Mouse (Mus musculus) NIH3T3 (cell line): Measurements from ENCODE around the gene Minos1.

Experiments used
- DNase-seq: peaks from one replicate; pipeline ENCODE4 v3.0.0-alpha.2; 2012; ENCODE audit warnings: low read depth

Gene Minos1

DNA sequence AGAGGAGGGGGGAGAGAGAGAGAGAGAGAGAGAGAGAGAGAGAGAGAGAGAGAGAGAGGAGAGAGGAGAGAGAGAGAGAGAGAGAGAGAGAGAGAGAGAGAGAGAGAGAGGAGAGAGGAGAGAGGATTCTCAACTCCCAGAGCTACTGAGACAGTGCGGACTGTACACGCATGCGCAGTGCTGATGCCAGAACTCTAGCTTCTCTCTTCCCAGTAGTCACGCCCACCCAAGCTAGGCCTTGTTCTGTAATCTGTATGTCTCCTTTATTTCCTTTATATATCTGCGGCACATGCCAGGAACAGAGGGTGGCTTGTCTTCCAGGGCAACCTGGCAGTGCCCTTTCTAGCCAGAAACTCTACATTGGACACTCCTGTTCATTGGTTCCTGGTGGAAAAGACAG lies 66.1 kb downstream of the Minos1 start:
- DNase-seq = no peak

- DNase-seq = peak; percentile 73
Observed at GRCm38 (mm10) chr4:139059569-139059968, 71.3 kb downstream of the Minos1 start.

GRCm38 (mm10) chr4:139058029-139058428 lies 72.9 kb downstream of the Minos1 start:
- no peak for DNase-seq

GRCm38 (mm10) chr4:139057291-139057690 lies 73.6 kb downstream of the Minos1 start:
- no peak for DNase-seq

DNA sequence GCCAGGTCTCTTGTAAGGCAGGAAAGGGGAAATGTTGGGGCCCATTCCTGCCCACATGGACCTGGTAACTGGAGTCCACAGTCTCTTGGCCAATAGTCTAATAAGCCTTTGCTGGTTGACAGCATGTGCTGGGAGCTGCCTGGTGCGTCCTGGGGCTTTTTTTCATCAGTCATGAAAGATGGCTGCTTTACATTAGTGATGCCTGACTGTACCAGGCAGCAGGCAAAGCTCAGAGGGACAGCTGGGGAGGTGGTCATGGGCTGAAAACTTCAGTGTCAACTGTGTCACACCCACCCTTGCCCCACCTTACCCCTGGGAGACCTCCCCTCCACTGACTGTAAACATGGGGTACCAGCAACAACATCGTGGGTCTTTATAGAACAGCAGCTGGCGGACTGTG lies 75.2 kb downstream of the Minos1 start:
- DNase-seq = no peak

- DNase-seq = peak; percentile 53
Observed at GRCm38 (mm10) chr4:139055336-139055735, 75.6 kb downstream of the Minos1 start.

DNA sequence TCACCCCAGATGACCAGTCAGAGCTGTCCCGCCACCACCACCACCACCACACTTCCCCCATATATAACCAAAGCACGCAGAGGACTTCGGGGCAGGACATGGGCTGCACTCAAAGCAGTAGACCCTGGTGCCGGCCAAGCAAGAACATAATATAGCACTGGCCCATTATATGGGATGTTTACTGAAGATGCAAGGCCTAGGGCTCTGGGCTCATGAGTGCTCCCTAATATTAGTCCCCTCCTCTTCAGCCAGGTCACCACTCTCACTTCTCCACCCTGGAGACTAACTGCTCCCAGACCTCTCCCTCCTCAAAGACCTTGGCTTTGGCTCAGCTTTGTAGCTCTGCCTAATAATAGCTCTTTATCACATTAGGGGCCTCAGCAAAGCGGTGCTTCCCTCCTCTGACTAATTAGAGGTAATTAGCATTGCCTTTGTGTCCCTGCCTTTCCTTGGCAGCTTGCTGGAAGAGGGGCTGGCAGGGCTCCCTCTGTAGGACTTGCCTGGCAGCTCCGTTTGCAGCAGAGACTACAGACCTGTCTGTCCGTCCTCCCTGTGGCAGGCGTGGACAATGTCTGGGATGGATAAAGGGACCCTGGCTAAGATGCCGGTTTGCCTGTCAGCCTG lies 76.5 kb downstream of the Minos1 start:
- DNase-seq = no peak

DNA sequence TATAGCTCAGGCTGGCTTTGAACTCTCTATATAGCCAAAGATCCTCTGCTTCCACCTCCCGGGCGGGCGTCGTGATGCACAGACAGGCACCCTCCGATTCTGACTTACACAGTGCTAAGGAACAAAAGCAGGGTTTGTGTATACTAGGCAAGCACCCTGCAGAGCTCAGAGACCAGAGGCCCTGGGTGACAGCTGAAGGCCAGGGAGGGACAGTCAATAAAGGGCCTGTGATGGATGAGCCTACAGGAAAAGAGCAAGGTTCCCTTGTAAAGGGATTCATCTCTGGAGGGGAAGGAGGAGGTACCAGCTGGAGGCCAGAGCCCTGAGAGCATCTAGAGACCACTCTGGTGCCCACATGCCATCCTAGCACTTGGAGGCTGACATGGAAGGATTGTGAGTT lies 77.5 kb downstream of the Minos1 start:
- DNase-seq = no peak

DNA sequence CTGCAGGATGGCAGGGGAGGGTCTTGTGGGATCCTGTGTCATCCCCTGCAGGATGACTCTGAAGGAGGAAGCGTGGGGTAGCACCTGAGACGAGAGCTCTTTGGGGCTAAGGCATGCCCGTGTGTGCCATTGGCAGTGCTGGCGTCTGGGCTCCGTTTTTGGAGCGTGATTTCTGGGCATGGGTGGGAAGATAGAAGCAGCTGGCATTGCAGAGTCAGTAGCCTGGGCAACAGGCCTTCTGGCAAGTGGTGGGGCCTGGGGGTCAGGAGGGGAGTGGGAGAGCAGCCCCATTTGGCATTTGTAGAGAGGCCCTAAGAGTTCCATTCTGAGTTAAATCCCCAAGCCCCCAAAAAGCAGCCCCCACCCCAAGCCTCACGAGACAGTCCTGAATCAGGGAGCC lies 78.1 kb downstream of the Minos1 start:
- no peak for DNase-seq
